Mouse (Mus musculus): Measurements from ENCODE around the gene Cxcl16. TPM values are rescaled to one million over a fixed set of nuclear protein-coding genes. Genes with fewer than 3 reads are reported as not detected.

Gene Cxcl16
- polyA plus RNA-seq, 1 experiment: 3.9 TPM

DNA sequence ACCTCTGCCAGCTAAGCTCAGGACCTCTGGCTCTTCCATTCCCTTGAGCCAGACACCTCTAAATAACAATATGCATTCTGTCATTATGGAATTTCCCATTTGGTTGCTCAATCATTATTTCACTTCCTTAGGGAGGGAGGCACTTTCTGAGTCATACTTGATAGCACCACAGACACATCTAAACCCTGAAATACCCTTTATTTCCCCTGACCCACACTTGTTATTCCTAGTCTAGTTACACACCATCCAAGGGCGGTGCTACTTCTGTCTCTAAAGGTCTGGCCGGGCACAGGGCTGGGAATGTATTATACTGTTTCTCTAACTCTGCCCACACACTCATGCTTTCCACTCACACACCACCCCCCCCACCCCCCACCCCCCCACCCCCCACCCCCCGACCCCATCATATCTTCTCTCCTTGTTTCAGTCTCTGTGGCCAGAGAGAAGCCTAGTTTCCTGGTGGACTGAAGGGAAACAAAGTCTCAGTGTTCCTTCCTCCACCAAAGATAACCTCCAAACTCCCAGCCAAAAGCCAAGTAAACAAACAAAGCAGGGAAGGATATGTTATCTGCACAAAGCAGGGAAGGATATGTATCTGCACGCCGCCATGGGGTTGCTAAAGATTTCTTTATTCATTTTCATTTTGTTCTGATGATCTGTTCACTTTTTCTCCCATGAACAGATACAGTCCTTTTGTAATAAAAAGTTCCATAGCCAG is 8.3 kb upstream of the Cxcl16 start:
- H3K4me3 ChIP-seq (ENCODE audit: control insufficient read depth, low read depth, low read length): no peak overlapping the region
- TF ChIP-seq POLR2A (IDR thresholded peaks at IDR 0.05; ENCODE audit: control insufficient read depth, low read depth, low read length) (no peak), CTCF (IDR thresholded peaks at IDR 0.05; ENCODE audit: control insufficient read depth, insufficient read depth, insufficient replicate concordance, low read depth, low read length) (no peak)
- H3K36me3 ChIP-seq (ENCODE audit: control insufficient read depth, insufficient read depth, low read length): no peaks in the 10 kb centered on the region
- peaks cover 9% of the 10 kb centered on the region for H3K4me1 ChIP-seq (ENCODE audit: control insufficient read depth, insufficient read depth, low read length)
- H3K27ac ChIP-seq (ENCODE audit: control insufficient read depth, insufficient read depth, low read depth, low read length): no peak overlapping the region
- H3K27me3 ChIP-seq (ENCODE audit: control insufficient read depth, insufficient read depth, low read length): no peaks in the 10 kb centered on the region

DNA sequence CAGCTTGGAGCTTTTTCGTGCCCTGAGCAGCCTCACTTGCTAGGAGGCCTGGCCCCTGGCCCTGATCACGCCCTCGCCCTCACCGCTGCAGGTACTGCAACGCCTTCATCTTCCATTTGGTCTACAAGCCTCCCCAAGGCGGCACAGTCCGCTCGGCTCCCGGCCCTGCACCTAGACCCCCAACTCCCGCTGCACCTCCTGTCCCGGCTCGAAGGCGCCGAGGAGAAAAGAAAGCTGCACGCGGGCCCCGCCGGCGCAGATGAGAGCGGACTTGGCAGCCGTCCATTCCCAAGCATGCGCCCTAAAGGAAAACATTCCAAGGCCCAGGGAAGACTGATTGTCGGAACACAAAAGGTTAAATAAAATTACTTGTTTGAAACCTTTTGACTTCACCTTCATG is 6.0 kb upstream of the Cxcl16 start:
- TF ChIP-seq CTCF (IDR thresholded peaks at IDR 0.05; ENCODE audit: control insufficient read depth, insufficient read depth, insufficient replicate concordance, low read depth, low read length) (no peak), POLR2A (IDR thresholded peaks at IDR 0.05; ENCODE audit: control insufficient read depth, low read depth, low read length) (no peak)
- Histone ChIP-seq H3K27ac (ENCODE audit: control insufficient read depth, insufficient read depth, low read depth, low read length) (no peak overlapping the region), H3K4me3 (ENCODE audit: control insufficient read depth, low read depth, low read length) (peak overlapping the region; percentile 19), H3K27me3 (ENCODE audit: control insufficient read depth, insufficient read depth, low read length) (no peaks in the 10 kb centered on the region), H3K4me1 (ENCODE audit: control insufficient read depth, insufficient read depth, low read length) (peaks cover 9% of the 10 kb centered on the region), H3K36me3 (ENCODE audit: control insufficient read depth, insufficient read depth, low read length) (no peaks in the 10 kb centered on the region)

- Histone ChIP-seq H3K4me3 (ENCODE audit: control insufficient read depth, low read depth, low read length) (no peak overlapping the region), H3K27me3 (ENCODE audit: control insufficient read depth, insufficient read depth, low read length) (no peaks in the 10 kb centered on the region), H3K4me1 (ENCODE audit: control insufficient read depth, insufficient read depth, low read length) (peaks cover 9% of the 10 kb centered on the region), H3K27ac (ENCODE audit: control insufficient read depth, insufficient read depth, low read depth, low read length) (no peak overlapping the region), H3K36me3 (ENCODE audit: control insufficient read depth, insufficient read depth, low read length) (no peaks in the 10 kb centered on the region)
- TF ChIP-seq CTCF (IDR thresholded peaks at IDR 0.05; ENCODE audit: control insufficient read depth, insufficient read depth, insufficient replicate concordance, low read depth, low read length) (no peak), POLR2A (IDR thresholded peaks at IDR 0.05; ENCODE audit: control insufficient read depth, low read depth, low read length) (no peak)
Observed at GRCm38 (mm10) chr11:70465211-70465610, 5.4 kb upstream of the Cxcl16 start.

- no peaks in the 10 kb centered on the region for H3K27me3 ChIP-seq (ENCODE audit: control insufficient read depth, insufficient read depth, low read length)
- no peaks in the 10 kb centered on the region for H3K36me3 ChIP-seq (ENCODE audit: control insufficient read depth, insufficient read depth, low read length)
- TF ChIP-seq POLR2A (IDR thresholded peaks at IDR 0.05; ENCODE audit: control insufficient read depth, low read depth, low read length) (no peak), CTCF (IDR thresholded peaks at IDR 0.05; ENCODE audit: control insufficient read depth, insufficient read depth, insufficient replicate concordance, low read depth, low read length) (no peak)
- H3K4me1 ChIP-seq (ENCODE audit: control insufficient read depth, insufficient read depth, low read length): peaks cover 15% of the 10 kb centered on the region
- H3K4me3 ChIP-seq (ENCODE audit: control insufficient read depth, low read depth, low read length): no peak overlapping the region
- H3K27ac ChIP-seq (ENCODE audit: control insufficient read depth, insufficient read depth, low read depth, low read length): no peak overlapping the region
Observed at GRCm38 (mm10) chr11:70463970-70464369, 4.2 kb upstream of the Cxcl16 start.

- Histone ChIP-seq H3K27me3 (ENCODE audit: control insufficient read depth, insufficient read depth, low read length) (no peaks in the 10 kb centered on the region), H3K4me1 (ENCODE audit: control insufficient read depth, insufficient read depth, low read length) (peaks cover 9% of the 10 kb centered on the region), H3K27ac (ENCODE audit: control insufficient read depth, insufficient read depth, low read depth, low read length) (no peak within 1 kb of the TSS), H3K4me3 (ENCODE audit: control insufficient read depth, low read depth, low read length) (peak within 1 kb of the TSS; percentile 79), H3K36me3 (ENCODE audit: control insufficient read depth, insufficient read depth, low read length) (peaks cover 1% of the 10 kb centered on the region)
- TF ChIP-seq CTCF (IDR thresholded peaks at IDR 0.05; ENCODE audit: control insufficient read depth, insufficient read depth, insufficient replicate concordance, low read depth, low read length): no peak
Observed at GRCm38 (mm10) chr11:70458688-70459600, 840 bp downstream of the Cxcl16 start, which contains the start of gene Zmynd15. TSS of gene Zmynd15 (plus strand) at chr11:70459433.

- peaks cover 1% of the 10 kb centered on the region for H3K36me3 ChIP-seq (ENCODE audit: control insufficient read depth, insufficient read depth, low read length)
- peaks cover 5% of the 10 kb centered on the region; the same call in 1 of the 2 replicates for H3K4me1 ChIP-seq (ENCODE audit: control insufficient read depth, insufficient read depth, low read length)
- no peak overlapping the region for H3K27ac ChIP-seq (ENCODE audit: control insufficient read depth, insufficient read depth, low read depth, low read length)
- no peaks in the 10 kb centered on the region for H3K27me3 ChIP-seq (ENCODE audit: control insufficient read depth, insufficient read depth, low read length)
- TF ChIP-seq CTCF (IDR thresholded peaks at IDR 0.05; ENCODE audit: control insufficient read depth, insufficient read depth, insufficient replicate concordance, low read depth, low read length) (no peak), POLR2A (IDR thresholded peaks at IDR 0.05; ENCODE audit: control insufficient read depth, low read depth, low read length) (no peak)
- no peak overlapping the region for H3K4me3 ChIP-seq (ENCODE audit: control insufficient read depth, low read depth, low read length)
Observed at GRCm38 (mm10) chr11:70453261-70454044, 6.3 kb downstream of the Cxcl16 start.

Measured in testis, adult 2 months (tissue).